Mouse (Mus musculus) kidney, postnatal 36 days (tissue): Measurements from ENCODE around the gene Lap3.

Experiments used
- DNase-seq, 2 experiments: peaks; one replicate each; pipeline ENCODE4 v3.0.0; 2021 to 2022; ENCODE audit warnings: mixed read lengths in 2 of 2

Lap3 gene

DNA sequence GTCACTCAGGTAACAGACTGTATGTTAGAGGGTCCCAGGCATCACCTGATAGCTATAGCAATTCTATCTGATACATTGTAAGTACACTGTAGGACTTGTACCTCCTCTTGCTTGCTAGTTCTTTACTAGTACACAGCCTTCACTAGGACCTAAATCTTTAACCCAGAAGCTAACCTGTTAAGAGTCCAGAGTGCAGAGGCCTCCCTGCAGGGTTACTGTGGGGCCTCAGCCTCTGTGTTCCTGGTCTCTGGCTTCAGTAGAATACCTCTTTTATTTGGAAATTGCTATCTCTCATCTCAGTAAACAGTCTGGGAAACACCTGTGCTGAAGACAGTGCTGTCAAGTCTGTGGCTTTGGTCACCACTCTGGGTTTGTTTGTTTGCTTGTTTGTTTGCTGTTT, 2.9 kb downstream of the Lap3 start:
- peak in 1 of 2 experiments; percentile 38 for DNase-seq

GRCm38 (mm10) chr5:45496479-45496878, 3.3 kb downstream of the Lap3 start:
- DNase-seq = no peak

GRCm38 (mm10) chr5:45496930-45497550, 3.9 kb downstream of the Lap3 start:
- DNase-seq = peak in 1 of 2 experiments; percentile 38

DNA sequence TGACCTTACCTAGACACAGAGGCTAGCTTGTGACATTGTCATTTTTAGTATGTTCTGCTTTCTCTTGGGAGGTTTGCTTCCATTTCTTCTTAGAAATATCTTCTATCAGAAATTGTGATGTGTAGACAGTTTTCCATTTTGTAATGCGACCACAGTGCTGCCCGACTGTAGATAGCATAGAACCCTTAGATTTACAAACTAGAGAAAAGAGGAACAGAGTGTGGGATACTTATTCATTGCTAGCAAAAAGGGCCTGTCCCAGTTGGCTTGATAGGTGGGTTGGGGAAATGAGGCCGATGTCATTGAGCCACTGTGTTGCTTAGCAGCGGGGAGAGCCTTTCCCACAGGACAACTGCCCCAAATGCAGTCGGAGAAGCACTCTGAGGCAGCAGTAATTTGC, 4.4 kb downstream of the Lap3 start:
- DNase-seq = no peak

GRCm38 (mm10) chr5:45510071-45510470, 16.9 kb downstream of the Lap3 start:
- no peak for DNase-seq

- peak; percentile 49 to 61 for DNase-seq
These were observed 19.7 kb downstream of the Lap3 start for GRCm38 (mm10) chr5:45512908-45513307.

GRCm38 (mm10) chr5:45513511-45513910, 20.3 kb downstream of the Lap3 start:
- peak; percentile 58 to 64 for DNase-seq

- DNase-seq = peak; percentile 52 to 61
These were observed 21.4 kb downstream of the Lap3 start for GRCm38 (mm10) chr5:45514599-45514998.

DNA sequence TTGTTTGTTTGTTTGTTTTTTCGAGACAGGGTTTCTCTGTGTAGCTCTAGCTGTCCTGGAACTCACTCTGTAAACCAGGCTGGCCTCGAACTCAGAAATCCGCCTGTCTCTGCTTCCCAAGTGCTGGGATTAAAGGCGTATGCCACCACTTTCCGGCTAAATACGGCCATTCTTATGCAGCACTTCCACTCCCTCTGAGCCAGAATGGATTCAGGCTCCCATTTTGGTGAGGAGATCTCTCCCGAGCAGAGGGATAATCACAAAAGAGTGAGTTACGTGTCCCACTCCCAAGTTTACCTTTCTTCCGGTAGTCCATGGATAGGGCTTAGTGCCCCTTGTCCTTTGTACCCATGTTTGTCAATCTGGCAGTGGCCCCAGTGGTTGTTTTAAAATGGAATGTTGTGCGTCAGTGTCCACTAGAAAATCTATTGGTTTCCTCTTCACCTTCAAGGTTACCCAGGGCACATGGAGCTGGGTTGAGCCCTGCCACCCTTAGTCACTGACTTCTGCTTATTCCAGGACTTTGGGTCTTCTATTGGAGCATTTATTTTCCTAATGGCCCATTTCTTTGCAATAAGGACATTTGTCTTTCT, 22.1 kb downstream of the Lap3 start:
- peak; percentile 63 to 75 for DNase-seq

DNA sequence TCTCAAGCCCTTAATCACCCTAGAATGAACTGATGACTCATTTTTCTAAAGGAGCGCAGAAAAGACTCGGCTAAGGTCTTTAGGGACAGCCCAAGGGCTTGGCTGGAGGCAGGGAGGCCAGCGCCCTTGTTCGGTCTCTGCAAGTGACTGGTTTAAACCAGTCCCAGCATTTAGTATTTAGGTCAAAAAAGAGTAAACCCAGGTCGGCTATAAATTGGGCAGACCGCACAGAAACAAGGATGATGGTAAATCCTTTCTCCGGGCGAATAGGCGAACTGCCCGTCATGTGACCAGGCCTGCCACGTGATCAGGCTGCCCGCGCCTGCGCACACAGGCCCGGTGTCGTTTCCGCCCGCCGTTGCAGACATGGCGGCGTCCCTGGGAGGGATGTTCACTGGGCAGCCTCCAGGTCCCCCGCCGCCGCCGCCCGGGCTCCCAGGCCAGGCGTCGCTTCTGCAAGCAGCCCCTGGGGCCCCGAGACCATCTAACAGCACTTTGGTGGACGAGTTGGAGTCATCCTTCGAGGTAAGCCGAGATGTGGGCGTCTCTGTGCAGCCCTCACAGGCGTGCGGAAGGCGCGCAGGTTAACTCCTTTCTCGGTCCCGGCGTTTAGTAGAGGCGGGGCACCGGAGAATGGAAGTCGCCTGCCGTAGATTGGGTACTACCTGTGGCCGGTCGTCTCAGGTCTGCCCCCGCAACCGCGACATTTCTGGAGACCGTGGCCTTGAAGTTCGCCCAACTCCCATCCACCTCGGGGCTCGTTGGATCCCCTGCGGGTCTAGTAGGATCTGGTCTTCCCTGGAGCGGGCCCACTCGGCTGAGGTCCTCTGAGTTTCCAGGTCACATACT, 27.0 kb downstream of the Lap3 start, which contains the start of gene Med28:
Med28 (plus strand) TSS at position 270 of the 849 bp plus-strand sequence.
- DNase-seq = peak; percentile 96

- peak in 1 of 2 experiments; percentile 12 for DNase-seq
These were observed 27.6 kb downstream of the Lap3 start for GRCm38 (mm10) chr5:45520809-45521110.

- no peak for DNase-seq
These were observed 28.4 kb downstream of the Lap3 start for GRCm38 (mm10) chr5:45521601-45522000.

DNA sequence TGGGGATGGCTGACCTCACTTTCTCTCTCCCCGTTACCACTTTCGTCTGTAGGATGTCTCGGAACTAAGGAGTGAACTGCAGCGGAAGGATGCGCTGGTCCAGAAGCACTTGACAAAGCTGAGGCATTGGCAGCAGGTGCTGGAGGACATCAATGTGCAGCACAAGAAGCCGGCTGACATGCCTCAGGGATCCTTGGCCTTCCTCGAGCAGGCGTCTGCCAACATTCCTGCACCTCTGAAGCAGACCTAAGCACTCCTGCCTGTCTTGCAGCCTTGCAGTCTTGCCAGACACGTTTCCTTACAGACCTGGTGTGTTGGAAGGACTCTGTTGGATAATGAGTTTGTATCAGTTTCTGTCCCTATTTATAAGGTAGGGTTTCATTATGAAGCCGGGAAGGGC, 31.9 kb downstream of the Lap3 start:
- peak; percentile 6 to 44 for DNase-seq

DNA sequence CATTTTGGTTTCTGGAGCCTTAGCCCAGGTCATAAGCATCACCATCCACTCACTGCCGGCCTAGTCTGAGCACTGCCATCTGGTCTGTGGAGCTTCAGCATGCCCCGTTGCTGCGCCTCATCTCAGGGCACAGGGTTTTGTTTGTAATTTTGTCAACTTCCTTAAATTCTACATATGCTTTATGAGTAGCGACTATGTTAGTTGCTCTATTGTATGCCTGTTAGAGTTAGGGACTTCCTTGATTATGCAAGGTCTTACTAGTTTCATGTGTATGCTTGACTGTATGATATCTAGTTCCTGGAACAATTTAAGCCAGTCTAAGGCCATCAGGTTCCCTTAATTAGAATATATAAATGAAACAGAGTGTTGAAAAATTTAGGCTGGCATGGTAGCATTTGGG, 33.2 kb downstream of the Lap3 start:
- no peak for DNase-seq

DNA sequence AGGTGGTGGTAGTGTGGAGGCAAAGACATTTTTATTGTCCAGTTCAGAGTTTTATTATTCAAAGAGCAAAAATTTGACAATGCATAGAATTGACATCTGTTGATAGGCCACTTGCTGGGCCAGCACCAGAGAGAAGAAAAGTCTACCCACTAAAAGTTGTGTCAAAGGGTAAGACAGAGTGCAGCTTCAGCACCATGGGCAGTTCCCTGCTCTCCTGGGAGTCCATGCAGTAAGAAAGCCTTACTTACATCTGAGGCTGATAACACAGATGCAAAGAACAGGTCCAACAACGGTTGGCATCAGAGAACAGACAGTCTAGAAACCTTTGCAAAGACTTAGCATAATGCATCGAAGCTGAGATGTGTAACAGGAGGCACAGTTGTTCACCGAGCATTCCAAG, 36.5 kb downstream of the Lap3 start:
- peak; percentile 22 to 78 for DNase-seq

GRCm38 (mm10) chr5:45534319-45535098, 41.3 kb downstream of the Lap3 start:
- DNase-seq = peak; percentile 90 to 93

DNA sequence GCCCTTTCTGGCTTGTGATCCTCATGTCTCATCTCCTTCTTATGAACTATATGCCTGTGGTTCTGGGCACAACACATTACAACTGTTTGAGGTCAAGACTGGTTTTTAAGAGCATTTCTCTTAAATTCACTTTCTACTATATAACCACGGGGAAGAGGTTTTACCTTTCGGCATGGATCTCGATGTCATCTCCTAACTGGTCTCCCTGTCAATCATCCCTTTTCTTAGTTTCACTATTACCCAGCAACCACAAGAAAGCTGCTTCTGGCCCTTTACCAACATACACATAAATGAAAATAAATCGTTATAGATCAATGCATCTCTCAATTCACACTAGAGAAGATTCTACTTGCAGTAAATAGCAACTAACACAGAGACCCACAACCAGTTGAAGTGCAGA, 42.0 kb downstream of the Lap3 start:
- DNase-seq = no peak

DNA sequence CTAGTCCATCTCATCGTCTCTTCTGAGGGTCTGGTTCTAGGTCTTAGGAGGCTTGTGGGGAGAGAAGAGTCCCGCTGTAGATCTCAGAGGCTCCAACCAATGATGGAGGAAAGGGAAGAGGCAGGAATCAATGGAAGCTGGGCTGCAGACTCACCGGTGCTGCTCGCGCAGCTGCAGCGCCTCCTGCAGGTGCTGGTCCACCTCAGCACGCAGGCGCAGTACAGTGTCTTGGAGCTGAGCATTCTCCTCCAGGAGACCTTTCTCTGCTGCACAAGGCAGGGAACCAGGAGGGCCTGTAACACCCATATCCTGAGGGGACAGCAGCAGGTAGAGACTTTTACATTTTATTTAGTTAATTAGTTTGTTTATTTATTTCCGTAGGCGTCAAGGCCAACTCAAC, 46.3 kb downstream of the Lap3 start:
- peak in 1 of 2 experiments; percentile 23 for DNase-seq

DNA sequence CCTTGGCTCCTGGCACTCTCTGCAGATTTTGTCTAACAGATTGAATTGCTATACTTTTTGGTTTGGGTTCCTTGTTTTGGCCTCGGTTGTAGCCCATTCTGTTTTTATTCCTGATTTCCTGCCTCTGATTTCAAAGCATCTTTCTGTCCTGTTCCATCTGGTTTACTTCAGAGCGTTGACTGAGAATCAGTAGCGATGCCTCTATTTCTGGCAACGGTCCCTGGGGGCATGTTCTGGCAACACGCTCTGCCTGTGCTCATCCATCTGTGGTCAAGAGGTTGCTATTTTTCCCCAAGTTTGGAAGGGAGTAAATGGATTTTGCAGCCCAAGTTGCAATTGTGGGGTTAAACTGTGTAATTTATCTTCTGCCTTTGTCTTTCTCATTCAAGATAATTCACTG, 50.2 kb downstream of the Lap3 start:
- DNase-seq = no peak

DNA sequence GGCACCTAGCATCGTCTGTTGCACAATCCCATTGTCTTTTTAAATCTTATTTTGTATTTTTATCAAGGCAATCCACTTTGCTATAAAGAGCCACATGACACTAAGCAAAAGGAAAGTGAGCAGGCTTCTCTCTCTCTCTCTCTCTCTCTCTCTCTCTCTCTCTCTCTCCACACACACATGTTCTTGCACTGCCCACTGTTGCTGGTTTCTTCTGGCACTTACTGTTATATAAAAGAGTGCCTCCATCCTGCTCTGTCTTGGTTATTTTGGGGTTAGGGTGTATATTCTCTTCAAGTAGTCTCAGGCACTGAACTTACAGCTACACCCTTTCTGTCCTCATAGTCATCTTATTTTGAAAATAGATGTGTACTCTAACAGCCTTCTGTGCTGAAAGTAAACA, 56.4 kb downstream of the Lap3 start:
- no peak for DNase-seq
